Mouse (Mus musculus): ENCODE results near the gene Gpr83. TPM values are rescaled to one million over a fixed set of nuclear protein-coding genes. Genes with fewer than 3 reads are reported as not detected.

The Gpr83 gene
- total RNA-seq, 2 experiments from 2014 or later: 0.18 to 0.21 TPM

GRCm38 (mm10) chr9:14904741-14905475 lies 44.9 kb downstream of the Gpr83 start:
- DNase-seq: no peak

GRCm38 (mm10) chr9:14905956-14906355 lies 45.9 kb downstream of the Gpr83 start:
- no peak for DNase-seq

- DNase-seq: no peak
Observed at GRCm38 (mm10) chr9:14907816-14908415, 47.9 kb downstream of the Gpr83 start.

GRCm38 (mm10) chr9:14909981-14910380 lies 50.0 kb downstream of the Gpr83 start:
- DNase-seq: no peak

- DNase-seq: no peak
Observed at GRCm38 (mm10) chr9:14912037-14912436, 52.0 kb downstream of the Gpr83 start.

- no peak for DNase-seq
Observed at GRCm38 (mm10) chr9:14917661-14918060, 57.7 kb downstream of the Gpr83 start.

GRCm38 (mm10) chr9:14918825-14919668 lies 59.0 kb downstream of the Gpr83 start:
- no peak for DNase-seq

Other genes starting within 250 kb of the Gpr83 start
- 10 to 100 TPM; 40.7 to 60.7 TPM for gene Amotl1, start 215.2 kb upstream of the Gpr83 start, total RNA-seq (2021)
- gene Piwil4, start 119.5 kb upstream of the Gpr83 start, total RNA-seq (2021): under 1 TPM; 0.18 to 0.33 TPM
- 1 to 10 TPM; 2.3 to 2.8 TPM for gene Fut4, start 107.8 kb upstream of the Gpr83 start, total RNA-seq (2021)
- gene 1700012B09Rik, start 89.2 kb upstream of the Gpr83 start, total RNA-seq (2021): not detected
- 10 to 100 TPM; 19.9 to 23.3 TPM for gene Mre11a, start 75.6 kb upstream of the Gpr83 start, total RNA-seq (2021)
- 10 to 100 TPM; 12.3 to 17.2 TPM for gene Ankrd49, start 75.4 kb upstream of the Gpr83 start, total RNA-seq (2021)
- under 1 TPM; 0.48 to 0.81 TPM for gene Izumo1r, start 43.7 kb downstream of the Gpr83 start, total RNA-seq (2021)
- 10 to 100 TPM; 13.5 to 14.6 TPM for gene Panx1, start 185.3 kb downstream of the Gpr83 start, total RNA-seq (2021)